Comparison of ENCODE assay signal across 9 mouse cellular contexts in genomic region chr6:71268929-71269685, GRCm38 (mm10). TPM values are rescaled to one million over a fixed set of nuclear protein-coding genes. Genes with fewer than 3 reads are reported as not detected.
DNase-seq lines count a peak whose midpoint lies in the region; ATAC-seq and TF ChIP-seq lines count a peak whose summit lies in the region.
"Had no signal": no experiment of that assay in that cellular context is flagged by ENCODE, and none has a peak within 500 bp of the region (broad histone marks: within the 10 kb centered on the region; RNA-seq: fewer than 3 reads in every experiment).

No protein-coding gene starts in this region.

- TF ChIP-seq EP300 in ES-Bruce4 (IDR thresholded peaks at IDR 0.05; ENCODE audit: insufficient read depth, low read depth, low read length): no peak

- ATAC-seq in activated CD4-positive, CD25-positive, alpha-beta regulatory T cell, adult 4 months: no peak

- H3K4me3 ChIP-seq in ES-Bruce4 (ENCODE audit: low read depth, low read length): no peak overlapping the region
- H3K4me3 ChIP-seq in forebrain, embryonic 10.5 days: no peak overlapping the region

- H3K9me3 ChIP-seq in ES-Bruce4 (replicated peaks; ENCODE audit: control insufficient read depth, insufficient read depth, low read length, poor library complexity, severe bottlenecking): no peaks in the 10 kb centered on the region
- H3K9me3 ChIP-seq in forebrain, embryonic 10.5 days: no peaks in the 10 kb centered on the region

- no peaks in the 10 kb centered on the region for H3K4me1 ChIP-seq in ES-Bruce4 (ENCODE audit: control insufficient read depth, insufficient read depth, low read length)
- peaks cover 18% of the 10 kb centered on the region for H3K4me1 ChIP-seq in forebrain, embryonic 10.5 days

- H3K27ac ChIP-seq in ES-Bruce4 (ENCODE audit: insufficient read depth, low read length): peak overlapping the region; percentile 92
- no peak overlapping the region for H3K27ac ChIP-seq in forebrain, embryonic 10.5 days

- H3K36me3 ChIP-seq in ES-Bruce4 (ENCODE audit: control insufficient read depth, insufficient read depth, low read length, poor library complexity, severe bottlenecking): no peaks in the 10 kb centered on the region
- H3K36me3 ChIP-seq in forebrain, embryonic 10.5 days (replicated peaks): no peaks in the 10 kb centered on the region

- intact Hi-C loops in heart, postnatal 25 days (cut with DNase I): no loop called here

- DNase-seq in heart, adult 11 months: peak; percentile 94
- DNase-seq in heart, postnatal 25 days (ENCODE audit: low spot score): no peak
- DNase-seq in embryo, embryonic 11 days: peak; percentile 40
- DNase-seq in large intestine, adult 2 months (ENCODE audit: low read depth, low spot score): peak; percentile 28
- no peak for DNase-seq in forebrain, embryonic 10.5 days (ENCODE audit: extremely low spot score, low spot score)
- DNase-seq in layer of hippocampus, adult 9-11 months: no peak

- WGBS in large intestine, adult 2 months: 50% methylated on average over 7 of the region's 7 CpGs
- WGBS in forebrain, embryonic 10.5 days: 70% methylated on average over 7 of the region's 7 CpGs

- TF ChIP-seq CTCF in ES-Bruce4 (IDR thresholded peaks at IDR 0.05; ENCODE audit: low read depth, low read length): peak; percentile 4

- H3K27me3 ChIP-seq in ES-Bruce4 (ENCODE audit: control insufficient read depth, insufficient read depth, low read length, poor library complexity, severe bottlenecking): no peaks in the 10 kb centered on the region
- no peaks in the 10 kb centered on the region for H3K27me3 ChIP-seq in forebrain, embryonic 10.5 days (ENCODE audit: poor library complexity, severe bottlenecking)

- peak overlapping the region; percentile 56 for H3K9ac ChIP-seq in ES-Bruce4 (ENCODE audit: low read depth, poor library complexity, severe bottlenecking)

- no peak for TF ChIP-seq POLR2A in ES-Bruce4 (IDR thresholded peaks at IDR 0.05; ENCODE audit: insufficient read depth, low read length)

RNA-seq across cellular contexts. Expression of gene Krcc1, which starts 2.4 kb away (rescaled TPM):
- total RNA-seq in heart, postnatal 25 days (2021): 10 to 100 TPM; 54.6 to 54.9 TPM
- 53.7 and 59.1 TPM in 2 replicates for polyA plus RNA-seq in ES-Bruce4 (2011; ENCODE audit: insufficient read depth, insufficient read length, low read depth, missing spikeins)
- 11.1 and 13.1 TPM in 2 replicates for polyA plus RNA-seq in large intestine, adult 2 months (2012; rRNA removed)
- 30.1 and 31.9 TPM in 2 replicates for polyA plus RNA-seq in forebrain, embryonic 10.5 days (2016; fragmentation: Nextera tagmentation; extraction: Ambion mirVana)
- 100 to 1,000 TPM in 1 of 2 experiments, 10 to 100 TPM in 1; 88.6 to 106 TPM for polyA plus RNA-seq in activated CD4-positive, CD25-positive, alpha-beta regulatory T cell, adult 4 months (2017; shearing (Covaris generic))

RNA-seq across cellular contexts. Expression of gene Smyd1, which starts 52.9 kb away (rescaled TPM):
- total RNA-seq in heart, postnatal 25 days (2021): 100 to 1,000 TPM; 375 to 394 TPM
- polyA plus RNA-seq in ES-Bruce4 (2011; ENCODE audit: insufficient read depth, insufficient read length, low read depth, missing spikeins): 0.42 and 0.61 TPM in 2 replicates
- 0.05 and 0.17 TPM in 2 replicates for polyA plus RNA-seq in large intestine, adult 2 months (2012; rRNA removed)
- polyA plus RNA-seq in forebrain, embryonic 10.5 days (2016; fragmentation: Nextera tagmentation; extraction: Ambion mirVana): 0.09 and 0.15 TPM in 2 replicates
- polyA plus RNA-seq in activated CD4-positive, CD25-positive, alpha-beta regulatory T cell, adult 4 months (2017; shearing (Covaris generic)): not detected

RNA-seq across cellular contexts. Expression of gene Cd8b1, which starts 53.5 kb away (rescaled TPM):
- not detected for total RNA-seq in heart, postnatal 25 days (2021)
- polyA plus RNA-seq in ES-Bruce4 (2011; ENCODE audit: insufficient read depth, insufficient read length, low read depth, missing spikeins): not detected in 2 replicates
- polyA plus RNA-seq in large intestine, adult 2 months (2012; rRNA removed): 2.7 and 3.5 TPM in 2 replicates
- polyA plus RNA-seq in forebrain, embryonic 10.5 days (2016; fragmentation: Nextera tagmentation; extraction: Ambion mirVana): 0.09 TPM in 1 of 2 replicates, not detected in the other
- polyA plus RNA-seq in activated CD4-positive, CD25-positive, alpha-beta regulatory T cell, adult 4 months (2017; shearing (Covaris generic)): 10 to 100 TPM; 13.1 to 17.9 TPM
- polyA plus RNA-seq: limb, embryonic 14.5 days had no signal

Comparison
In these comparisons a context has a peak if more than half of its experiments do, and no peak if none do; other contexts are left out.
1. DNase-seq: peak in heart, adult 11 months (single experiment), embryo, embryonic 11 days (single experiment) and large intestine, adult 2 months (single experiment); none in heart, postnatal 25 days (single experiment), forebrain, embryonic 10.5 days (single experiment) and layer of hippocampus, adult 9-11 months (single experiment).